Mouse (Mus musculus): ENCODE data around the gene Aatk.

DNA sequence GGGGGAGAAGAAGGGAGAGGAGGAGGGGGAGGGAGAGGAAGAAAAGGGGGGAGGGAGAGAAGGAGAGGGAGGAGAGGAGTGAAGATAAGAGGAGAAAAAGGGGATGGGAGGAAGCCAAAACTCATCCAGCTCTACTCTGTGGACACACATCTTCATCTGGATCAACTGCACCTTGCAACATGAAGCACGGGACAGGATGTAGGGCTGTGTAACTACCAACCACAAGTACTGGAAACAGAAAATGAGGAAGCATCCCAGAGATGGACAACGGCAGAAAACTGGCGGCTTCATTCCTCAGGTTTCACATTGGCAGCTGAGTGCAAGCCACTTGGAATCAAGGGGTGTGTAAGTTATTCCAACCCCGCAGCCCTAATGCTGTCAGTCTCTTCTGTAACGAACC is 12.2 kb downstream of the Aatk start:
- TF ChIP-seq POLR2A (IDR thresholded peaks at IDR 0.05; ENCODE audit: borderline replicate concordance, extremely low read depth, insufficient read depth, insufficient read length, poor library complexity, severe bottlenecking), result no peak
- no peak for TF ChIP-seq CTCF (IDR thresholded peaks at IDR 0.05; ENCODE audit: borderline replicate concordance, extremely low read depth, insufficient read depth, insufficient read length)
